Mouse (Mus musculus): ENCODE measurements at regions not wholly inside any gene's neighbourhood (a gene's known extent, or its start where the extent isn't known, plus 50 kb on each side); places are given as distances from the start of the nearest gene placed in this dataset.

- no peaks in the 10 kb centered on the region for H3K4me1 ChIP-seq (ENCODE audit: control insufficient read depth, insufficient read depth, low read length)
- no peaks in the 10 kb centered on the region for H3K27me3 ChIP-seq (ENCODE audit: control insufficient read depth, insufficient read depth, low read length)
- no peak for ATAC-seq (ENCODE audit: insufficient read depth, low FRiP score)
- H3K27ac ChIP-seq (ENCODE audit: low read length) = no peak overlapping the region
- H3K4me2 ChIP-seq (ENCODE audit: low read depth, low read length) = no peak overlapping the region
- H3K36me3 ChIP-seq (ENCODE audit: control insufficient read depth, insufficient read depth, low read length) = no peaks in the 10 kb centered on the region
- 76% methylated on average over 4 of the region's 4 CpGs for WGBS
- no peaks in the 10 kb centered on the region for H3K9me3 ChIP-seq (replicated peaks; ENCODE audit: control insufficient read depth, low read length)
- H3K9ac ChIP-seq (ENCODE audit: low read length) = no peak overlapping the region
- H3K4me3 ChIP-seq (replicated peaks; ENCODE audit: low read length) = no peak overlapping the region
Observed at GRCm38 (mm10) chr8:90579426-90579825, 231.3 kb upstream of the Tox3 start.

DNA sequence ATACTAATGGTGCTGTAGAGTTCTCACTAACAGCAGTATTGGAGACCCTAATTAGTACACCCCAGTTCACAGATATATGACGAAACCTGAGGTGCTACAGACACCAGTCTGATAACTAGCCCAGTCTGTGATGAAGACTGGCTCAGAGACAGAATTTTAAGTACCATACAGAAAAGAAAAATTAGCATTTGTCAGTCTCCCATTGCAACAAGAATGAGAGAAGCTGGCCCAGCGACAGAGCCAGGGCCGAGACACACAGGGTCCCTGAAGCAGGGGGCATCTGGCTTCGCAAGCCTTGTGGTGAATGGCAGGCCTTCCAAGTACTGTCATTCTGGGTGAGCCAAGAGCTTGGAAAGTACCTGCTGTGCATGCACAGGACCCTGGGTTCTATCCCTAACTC is 228.8 kb upstream of the Tox3 start:
- Histone ChIP-seq H3K9ac (ENCODE audit: low read length) (no peak overlapping the region), H3K27me3 (ENCODE audit: control insufficient read depth, insufficient read depth, low read length) (no peaks in the 10 kb centered on the region), H3K4me2 (ENCODE audit: low read depth, low read length) (no peak overlapping the region), H3K27ac (ENCODE audit: low read length) (no peak overlapping the region), H3K36me3 (ENCODE audit: control insufficient read depth, insufficient read depth, low read length) (no peaks in the 10 kb centered on the region), H3K4me1 (ENCODE audit: control insufficient read depth, insufficient read depth, low read length) (no peaks in the 10 kb centered on the region), H3K4me3 (replicated peaks; ENCODE audit: low read length) (no peak overlapping the region), H3K9me3 (replicated peaks; ENCODE audit: control insufficient read depth, low read length) (no peaks in the 10 kb centered on the region)
- WGBS = 81% methylated on average over 4 of the region's 4 CpGs
- ATAC-seq (ENCODE audit: insufficient read depth, low FRiP score) = no peak

DNA sequence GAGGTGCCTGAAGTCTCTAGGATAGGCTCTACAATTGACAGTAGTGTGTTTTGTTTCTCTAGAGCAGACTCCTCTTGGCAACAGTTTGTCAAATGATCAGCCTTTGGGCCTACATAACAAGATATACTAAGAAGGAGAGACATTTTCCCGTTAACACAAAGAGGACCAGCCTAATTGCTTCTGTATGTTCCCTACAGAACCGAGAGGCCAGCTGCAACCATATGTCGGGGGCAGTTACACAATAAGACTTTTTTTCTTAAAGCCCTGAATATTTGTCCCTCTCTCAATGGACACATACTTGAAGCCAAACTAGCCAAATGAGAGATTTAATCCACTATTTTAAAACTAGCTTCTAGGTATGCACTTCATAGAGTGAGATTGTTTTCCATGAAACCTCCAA is 226.5 kb upstream of the Tox3 start:
- H3K9me3 ChIP-seq (replicated peaks; ENCODE audit: control insufficient read depth, low read length) = no peaks in the 10 kb centered on the region
- no peak overlapping the region for H3K27ac ChIP-seq (ENCODE audit: low read length)
- no peak overlapping the region for H3K4me3 ChIP-seq (replicated peaks; ENCODE audit: low read length)
- 66% methylated on average over 3 of the region's 3 CpGs for WGBS
- no peaks in the 10 kb centered on the region for H3K27me3 ChIP-seq (ENCODE audit: control insufficient read depth, insufficient read depth, low read length)
- no peaks in the 10 kb centered on the region for H3K4me1 ChIP-seq (ENCODE audit: control insufficient read depth, insufficient read depth, low read length)
- H3K36me3 ChIP-seq (ENCODE audit: control insufficient read depth, insufficient read depth, low read length) = no peaks in the 10 kb centered on the region
- no peak overlapping the region for H3K4me2 ChIP-seq (ENCODE audit: low read depth, low read length)
- H3K9ac ChIP-seq (ENCODE audit: low read length) = no peak overlapping the region
- no peak for ATAC-seq (ENCODE audit: insufficient read depth, low FRiP score)

DNA sequence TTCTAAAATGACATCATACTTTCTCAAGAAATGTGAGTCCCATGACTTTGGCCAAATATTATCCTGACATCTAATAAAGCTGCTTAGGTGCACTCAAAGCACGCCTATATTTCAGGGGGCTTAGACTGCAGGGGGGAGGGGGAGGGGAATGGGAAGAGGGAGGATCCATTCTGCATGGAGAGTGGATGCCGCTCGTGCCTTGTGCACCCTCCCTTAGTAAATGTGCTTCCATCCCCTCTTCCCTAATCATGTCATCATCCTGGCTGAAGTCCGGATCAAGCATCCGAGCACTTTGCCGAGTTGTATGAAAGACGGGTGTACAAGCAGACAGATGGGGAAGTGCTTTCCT is 207.9 kb upstream of the Tox3 start:
- Histone ChIP-seq H3K27ac (ENCODE audit: low read length) (no peak overlapping the region), H3K4me1 (ENCODE audit: control insufficient read depth, insufficient read depth, low read length) (no peaks in the 10 kb centered on the region), H3K9me3 (replicated peaks; ENCODE audit: control insufficient read depth, low read length) (no peaks in the 10 kb centered on the region), H3K36me3 (ENCODE audit: control insufficient read depth, insufficient read depth, low read length) (no peaks in the 10 kb centered on the region), H3K4me3 (replicated peaks; ENCODE audit: low read length) (no peak overlapping the region), H3K27me3 (ENCODE audit: control insufficient read depth, insufficient read depth, low read length) (no peaks in the 10 kb centered on the region), H3K9ac (ENCODE audit: low read length) (no peak overlapping the region), H3K4me2 (ENCODE audit: low read depth, low read length) (no peak overlapping the region)
- 82% methylated on average over 7 of the region's 7 CpGs for WGBS
- no peak for ATAC-seq (ENCODE audit: insufficient read depth, low FRiP score)

DNA sequence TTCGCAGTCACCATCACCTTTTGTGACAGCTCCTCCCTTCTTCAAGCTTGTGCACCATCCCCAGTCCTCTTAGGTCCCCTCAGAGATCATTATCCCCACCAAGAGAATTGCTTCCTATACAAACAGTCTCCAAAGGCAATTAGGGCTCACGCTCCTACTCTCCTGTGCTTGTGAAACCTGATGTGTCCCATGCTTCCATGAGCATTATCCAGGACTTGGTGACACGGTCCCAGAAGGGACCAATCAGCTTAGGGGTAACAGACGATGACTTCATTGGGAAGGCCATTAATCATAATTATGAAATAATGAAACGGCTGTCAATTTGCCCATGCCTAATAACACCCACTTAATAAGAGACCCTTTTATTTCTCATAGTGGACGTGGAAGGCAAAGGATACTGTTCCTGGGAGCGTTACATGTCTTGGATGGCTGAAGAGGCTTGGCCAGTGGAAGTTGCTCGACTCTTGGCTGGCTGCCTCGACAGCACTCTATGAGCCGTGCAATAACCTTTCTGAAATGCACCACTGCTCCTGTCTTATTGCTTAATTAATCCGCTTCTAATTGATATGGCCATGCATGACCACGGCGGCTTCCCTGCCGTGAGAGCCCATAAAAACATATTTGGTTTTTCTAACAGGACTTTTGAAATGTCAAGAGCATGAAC is 207.4 kb upstream of the Tox3 start:
- no peak overlapping the region for H3K27ac ChIP-seq (ENCODE audit: low read length)
- H3K36me3 ChIP-seq (ENCODE audit: control insufficient read depth, insufficient read depth, low read length) = no peaks in the 10 kb centered on the region
- H3K9ac ChIP-seq (ENCODE audit: low read length) = no peak overlapping the region
- 82% methylated on average over 14 of the region's 14 CpGs for WGBS
- no peaks in the 10 kb centered on the region for H3K9me3 ChIP-seq (replicated peaks; ENCODE audit: control insufficient read depth, low read length)
- no peaks in the 10 kb centered on the region for H3K27me3 ChIP-seq (ENCODE audit: control insufficient read depth, insufficient read depth, low read length)
- ATAC-seq (ENCODE audit: insufficient read depth, low FRiP score) = no peak
- H3K4me2 ChIP-seq (ENCODE audit: low read depth, low read length) = no peak overlapping the region
- no peak overlapping the region for H3K4me3 ChIP-seq (replicated peaks; ENCODE audit: low read length)
- H3K4me1 ChIP-seq (ENCODE audit: control insufficient read depth, insufficient read depth, low read length) = no peaks in the 10 kb centered on the region

DNA sequence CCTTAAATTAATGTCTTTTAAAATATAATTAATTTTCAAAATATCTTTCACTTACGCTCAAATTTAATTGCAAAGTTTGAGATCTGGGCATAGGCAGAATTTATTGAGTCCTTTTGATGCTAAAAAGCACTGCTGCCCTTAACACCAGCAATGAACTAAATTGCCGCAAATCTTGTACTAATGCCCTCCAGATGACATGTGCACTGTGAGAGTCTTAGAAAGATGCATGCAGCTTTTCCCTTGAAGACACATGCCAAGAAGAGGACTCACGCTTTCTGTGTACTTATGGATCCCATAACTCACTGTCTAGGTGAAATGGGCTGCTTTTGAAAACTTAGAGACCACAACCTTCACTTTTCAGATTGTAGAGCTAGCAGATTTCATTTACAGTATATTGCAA is 199.1 kb upstream of the Tox3 start:
- WGBS = 59% methylated on average over 3 of the region's 3 CpGs
- no peak overlapping the region for H3K9ac ChIP-seq (ENCODE audit: low read length)
- no peaks in the 10 kb centered on the region for H3K9me3 ChIP-seq (replicated peaks; ENCODE audit: control insufficient read depth, low read length)
- H3K4me1 ChIP-seq (ENCODE audit: control insufficient read depth, insufficient read depth, low read length) = no peaks in the 10 kb centered on the region
- no peak overlapping the region for H3K4me3 ChIP-seq (replicated peaks; ENCODE audit: low read length)
- no peak overlapping the region for H3K4me2 ChIP-seq (ENCODE audit: low read depth, low read length)
- no peaks in the 10 kb centered on the region for H3K36me3 ChIP-seq (ENCODE audit: control insufficient read depth, insufficient read depth, low read length)
- H3K27me3 ChIP-seq (ENCODE audit: control insufficient read depth, insufficient read depth, low read length) = no peaks in the 10 kb centered on the region
- ATAC-seq (ENCODE audit: insufficient read depth, low FRiP score) = no peak
- no peak overlapping the region for H3K27ac ChIP-seq (ENCODE audit: low read length)

- H3K4me3 ChIP-seq (replicated peaks; ENCODE audit: low read length) = no peak overlapping the region
- H3K4me1 ChIP-seq (ENCODE audit: control insufficient read depth, insufficient read depth, low read length) = no peaks in the 10 kb centered on the region
- no peaks in the 10 kb centered on the region for H3K27me3 ChIP-seq (ENCODE audit: control insufficient read depth, insufficient read depth, low read length)
- no peak overlapping the region for H3K4me2 ChIP-seq (ENCODE audit: low read depth, low read length)
- no peaks in the 10 kb centered on the region for H3K36me3 ChIP-seq (ENCODE audit: control insufficient read depth, insufficient read depth, low read length)
- ATAC-seq (ENCODE audit: insufficient read depth, low FRiP score) = no peak
- H3K27ac ChIP-seq (ENCODE audit: low read length) = no peak overlapping the region
- H3K9ac ChIP-seq (ENCODE audit: low read length) = no peak overlapping the region
- 67% methylated on average over 8 of the region's 8 CpGs for WGBS
- no peaks in the 10 kb centered on the region for H3K9me3 ChIP-seq (replicated peaks; ENCODE audit: control insufficient read depth, low read length)
Observed at GRCm38 (mm10) chr8:90542619-90543018, 194.5 kb upstream of the Tox3 start.

DNA sequence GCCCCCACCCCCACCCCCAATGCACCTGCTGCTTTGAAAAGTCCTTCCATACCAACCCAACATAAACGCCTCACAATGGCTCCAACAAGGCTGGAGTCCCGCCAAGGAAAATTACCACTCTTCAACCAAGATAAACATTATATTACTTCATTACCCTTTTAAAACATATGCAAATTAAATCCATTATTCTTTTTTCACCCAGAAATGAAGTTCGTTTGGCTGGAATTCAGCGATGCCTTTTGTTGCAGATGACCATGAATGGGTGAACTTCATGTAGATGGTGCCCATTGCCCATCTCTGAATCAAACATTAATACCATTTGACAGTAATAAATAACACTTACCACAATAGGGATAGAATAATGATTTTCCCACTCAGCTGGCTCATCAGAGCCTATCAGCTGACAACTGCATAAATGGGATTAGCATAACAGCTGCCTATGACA is 188.1 kb upstream of the Tox3 start:
- H3K9me3 ChIP-seq (replicated peaks; ENCODE audit: control insufficient read depth, low read length) = no peaks in the 10 kb centered on the region
- no peak overlapping the region for H3K4me2 ChIP-seq (ENCODE audit: low read depth, low read length)
- 92% methylated on average over 4 of the region's 4 CpGs for WGBS
- H3K27ac ChIP-seq (ENCODE audit: low read length) = no peak overlapping the region
- no peak overlapping the region for H3K9ac ChIP-seq (ENCODE audit: low read length)
- no peaks in the 10 kb centered on the region for H3K36me3 ChIP-seq (ENCODE audit: control insufficient read depth, insufficient read depth, low read length)
- no peak overlapping the region for H3K4me3 ChIP-seq (replicated peaks; ENCODE audit: low read length)
- no peaks in the 10 kb centered on the region for H3K4me1 ChIP-seq (ENCODE audit: control insufficient read depth, insufficient read depth, low read length)
- no peaks in the 10 kb centered on the region for H3K27me3 ChIP-seq (ENCODE audit: control insufficient read depth, insufficient read depth, low read length)
- ATAC-seq (ENCODE audit: insufficient read depth, low FRiP score) = no peak

- ATAC-seq (ENCODE audit: insufficient read depth, low FRiP score) = no peak
- no peak overlapping the region for H3K9ac ChIP-seq (ENCODE audit: low read length)
- H3K4me2 ChIP-seq (ENCODE audit: low read depth, low read length) = no peak overlapping the region
- no peak overlapping the region for H3K4me3 ChIP-seq (replicated peaks; ENCODE audit: low read length)
- no peaks in the 10 kb centered on the region for H3K36me3 ChIP-seq (ENCODE audit: control insufficient read depth, insufficient read depth, low read length)
- WGBS = 66% methylated on average over 8 of the region's 8 CpGs
- H3K9me3 ChIP-seq (replicated peaks; ENCODE audit: control insufficient read depth, low read length) = no peaks in the 10 kb centered on the region
- no peak overlapping the region for H3K27ac ChIP-seq (ENCODE audit: low read length)
- no peaks in the 10 kb centered on the region for H3K4me1 ChIP-seq (ENCODE audit: control insufficient read depth, insufficient read depth, low read length)
- no peaks in the 10 kb centered on the region for H3K27me3 ChIP-seq (ENCODE audit: control insufficient read depth, insufficient read depth, low read length)
Observed at GRCm38 (mm10) chr8:90535515-90536156, 187.5 kb upstream of the Tox3 start.

All from stomach, embryonic 16.5 days (tissue).